Mouse (Mus musculus): ENCODE measurements around the gene Zfx.
A peak's percentile ranks its signal among the peaks of the same experiment; 100 is the strongest.

Zfx gene

DNA sequence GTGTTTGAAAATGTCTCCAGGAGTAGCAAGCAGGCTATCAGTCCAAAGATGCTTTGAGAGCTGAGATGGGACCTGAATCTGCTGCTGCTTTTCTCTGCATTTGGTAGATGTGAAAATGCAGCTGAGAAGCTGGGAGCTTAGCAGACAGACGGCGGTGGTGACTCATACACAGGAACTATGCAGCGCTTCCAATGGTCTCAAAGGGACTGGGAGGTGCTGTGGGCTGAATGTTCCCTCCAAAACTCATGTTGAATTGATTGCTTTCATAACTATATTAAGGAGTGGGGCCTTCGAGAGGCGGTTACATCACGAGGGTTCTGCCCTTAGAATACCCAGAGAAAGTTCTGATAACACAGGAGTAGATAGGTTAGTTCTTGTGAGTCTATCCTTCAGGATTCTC is 62.3 kb downstream of the Zfx start:
- ATAC-seq (ENCODE audit: low TSS enrichment): peak; percentile 100

DNA sequence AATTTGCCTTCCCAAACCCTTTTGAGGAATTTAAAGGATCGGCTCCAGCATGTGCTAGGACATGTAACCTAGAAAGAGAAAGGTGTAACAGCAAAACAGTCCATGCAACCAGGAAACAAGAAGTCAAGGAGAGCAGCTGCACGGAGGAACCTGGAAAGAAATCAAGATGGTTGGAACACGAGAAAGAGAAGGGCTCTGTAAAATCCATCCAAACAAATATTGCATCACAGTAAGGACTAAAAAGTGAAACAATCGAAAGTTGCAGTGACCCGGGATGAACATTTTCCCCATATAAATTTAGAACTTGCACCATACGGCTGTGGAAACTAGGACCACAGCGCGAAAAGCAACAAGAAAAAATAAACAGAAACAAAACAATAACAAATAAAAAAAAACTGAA is 62.8 kb downstream of the Zfx start:
- no peak for ATAC-seq (ENCODE audit: low TSS enrichment)

DNA sequence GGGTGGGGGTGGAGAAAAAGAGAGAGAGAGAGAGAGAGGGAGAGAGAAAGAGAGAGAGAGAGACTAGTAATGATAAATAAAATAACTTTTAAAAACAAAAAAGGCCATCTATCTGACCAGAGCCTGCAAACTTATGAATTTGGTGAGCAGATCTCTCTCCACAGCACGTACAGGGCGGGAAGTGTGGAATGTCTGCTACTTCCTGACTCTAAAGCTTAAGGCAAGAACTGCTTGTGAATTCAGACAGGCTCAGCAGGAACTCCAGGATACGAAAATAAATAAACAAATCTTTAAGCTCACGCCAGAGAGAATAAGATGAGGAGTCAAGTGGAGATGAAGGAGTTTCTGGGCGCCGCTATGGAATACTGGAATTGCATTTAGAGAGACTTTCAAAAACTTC is 64.8 kb downstream of the Zfx start:
- no peak for ATAC-seq (ENCODE audit: low TSS enrichment)

DNA sequence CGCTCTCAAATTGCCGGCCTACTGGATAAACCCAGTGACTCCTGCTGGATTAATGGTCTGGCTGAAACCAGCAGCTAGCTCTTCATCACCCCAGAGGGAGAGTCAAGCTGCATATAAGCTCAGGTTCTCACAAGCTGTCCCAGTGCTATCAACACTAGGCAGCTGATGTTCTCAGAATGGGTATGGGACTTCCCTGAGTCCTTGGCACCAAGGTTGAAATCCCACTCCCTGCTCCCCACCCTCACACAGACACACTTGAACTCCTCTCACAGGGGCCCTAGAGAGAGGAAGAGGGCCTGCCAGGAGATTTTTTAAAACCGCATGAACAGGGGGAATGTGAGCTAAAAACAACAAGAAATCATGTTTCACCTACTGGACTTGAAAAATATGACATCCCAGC is 74.5 kb downstream of the Zfx start:
- no peak for ATAC-seq (ENCODE audit: low TSS enrichment)

DNA sequence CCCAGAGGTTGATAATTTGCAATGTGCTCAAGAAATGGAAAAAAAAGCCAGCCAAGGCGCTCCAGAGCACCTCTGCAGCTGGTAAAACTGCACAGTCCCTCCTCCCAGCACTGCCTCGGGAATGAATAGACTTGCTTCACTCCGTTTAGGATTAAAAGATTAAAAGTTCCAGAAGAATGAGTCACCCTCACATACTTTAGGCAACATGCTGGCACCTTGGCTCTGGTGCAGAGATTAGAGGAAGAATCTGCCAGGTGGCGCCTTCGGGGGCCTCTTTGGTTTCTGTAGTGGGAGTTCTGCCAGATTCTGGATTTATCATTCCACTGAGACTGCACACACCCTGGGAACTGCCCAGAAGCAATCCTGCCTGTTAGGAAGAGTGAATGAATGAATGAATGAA is 75.5 kb downstream of the Zfx start:
- ATAC-seq (ENCODE audit: low TSS enrichment): peak; percentile 67

DNA sequence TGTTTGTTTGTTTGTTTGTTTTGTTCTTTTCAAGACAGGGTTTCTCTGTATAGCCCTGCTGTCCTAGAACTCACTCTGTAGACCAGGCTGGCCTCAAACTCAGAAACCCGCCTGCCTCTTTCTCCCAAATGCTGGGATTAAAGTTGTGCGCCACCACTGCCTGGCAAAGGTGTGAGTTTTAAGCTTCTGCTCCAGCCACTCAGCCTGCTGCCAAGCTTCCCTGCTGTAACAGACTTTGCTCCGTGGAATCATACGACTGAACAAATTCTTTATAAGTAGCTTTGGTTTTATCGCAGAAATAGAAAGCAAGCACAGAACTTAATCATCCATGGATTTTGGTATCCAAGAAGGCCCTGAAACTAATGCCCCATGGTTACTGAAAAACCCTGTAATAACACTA is 76.1 kb downstream of the Zfx start:
- no peak for ATAC-seq (ENCODE audit: low TSS enrichment)

DNA sequence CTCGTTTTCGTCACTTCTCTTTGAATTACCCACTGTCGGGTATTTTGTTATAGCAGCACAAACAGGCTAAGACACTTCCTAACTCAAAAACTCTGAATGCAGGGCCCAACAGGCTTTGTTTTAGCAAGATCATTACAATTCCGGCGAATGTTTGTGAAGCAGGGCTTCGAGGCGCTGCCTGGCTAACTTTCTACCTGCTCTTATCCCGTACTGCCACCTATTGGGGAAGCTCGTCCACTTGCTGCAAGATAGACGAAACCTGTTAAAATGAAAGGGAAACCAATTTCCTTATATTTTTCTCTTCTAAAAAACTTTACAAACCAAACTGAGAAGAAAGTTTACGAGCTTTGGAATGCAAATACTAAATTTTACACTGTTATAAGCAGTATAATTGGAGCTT is 90.6 kb downstream of the Zfx start:
- ATAC-seq (ENCODE audit: low TSS enrichment): peak; percentile 88

DNA sequence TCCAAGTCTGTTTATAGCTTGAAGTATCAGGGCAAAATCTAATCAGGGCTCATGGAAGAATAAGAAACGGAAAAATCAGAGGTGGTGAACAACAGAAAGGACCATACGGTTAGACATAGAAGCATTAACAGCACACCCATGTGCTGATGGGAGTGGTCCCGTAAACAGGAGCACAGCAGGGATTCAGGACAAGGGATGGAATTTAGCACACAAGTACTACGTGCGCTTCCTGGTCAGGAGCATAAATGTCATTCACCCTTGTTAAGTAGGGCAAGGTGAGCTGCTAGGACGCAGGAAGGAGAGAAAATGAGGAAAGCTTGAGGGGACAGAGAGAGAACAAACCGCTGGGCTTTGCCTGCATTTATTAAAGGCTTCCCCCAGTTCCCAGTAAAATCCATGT is 93.4 kb downstream of the Zfx start:
- no peak for ATAC-seq (ENCODE audit: low TSS enrichment)

All from frontal cortex, adult (tissue).